Mouse (Mus musculus): ENCODE data around the gene Egfl8.

The Egfl8 gene

DNA sequence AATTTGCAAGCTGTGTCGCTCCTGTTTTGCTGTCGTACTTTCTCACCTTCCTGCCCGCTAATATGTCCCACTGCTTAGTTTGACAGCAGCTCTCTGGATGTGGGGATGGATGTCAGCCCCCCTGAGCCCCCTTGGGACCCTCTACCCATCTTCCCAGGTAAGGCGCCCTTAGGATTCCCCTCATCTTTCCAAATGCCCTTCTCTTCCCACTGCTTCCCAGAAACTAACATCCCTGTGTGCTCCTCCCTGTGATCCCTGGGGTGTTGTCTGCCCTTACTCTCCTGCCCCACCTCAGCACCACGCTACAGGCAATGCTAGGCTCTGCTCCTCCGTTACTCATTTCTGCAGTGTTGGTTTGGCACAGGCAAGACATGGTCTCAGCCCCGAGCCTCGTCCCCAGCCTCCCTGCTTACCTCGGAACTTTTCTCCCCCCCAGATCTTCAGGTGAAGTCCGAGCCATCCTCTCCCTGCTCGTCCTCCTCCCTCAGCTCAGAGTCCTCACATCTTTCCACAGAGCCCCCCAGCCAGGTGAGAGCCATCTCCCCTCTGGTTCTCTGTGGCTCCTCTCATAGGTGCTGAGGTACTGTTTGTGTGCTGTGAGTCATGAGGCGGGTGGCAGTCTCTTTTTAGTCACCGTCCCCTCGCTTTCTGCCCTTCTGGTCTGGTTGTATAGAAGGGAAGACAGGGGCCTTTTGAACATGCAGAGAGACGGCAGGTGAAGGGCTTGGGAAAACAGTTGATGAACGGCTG lies 32.5 kb upstream of the Egfl8 start:
- DNase-seq (ENCODE audit: low spot score), result no peak

DNA sequence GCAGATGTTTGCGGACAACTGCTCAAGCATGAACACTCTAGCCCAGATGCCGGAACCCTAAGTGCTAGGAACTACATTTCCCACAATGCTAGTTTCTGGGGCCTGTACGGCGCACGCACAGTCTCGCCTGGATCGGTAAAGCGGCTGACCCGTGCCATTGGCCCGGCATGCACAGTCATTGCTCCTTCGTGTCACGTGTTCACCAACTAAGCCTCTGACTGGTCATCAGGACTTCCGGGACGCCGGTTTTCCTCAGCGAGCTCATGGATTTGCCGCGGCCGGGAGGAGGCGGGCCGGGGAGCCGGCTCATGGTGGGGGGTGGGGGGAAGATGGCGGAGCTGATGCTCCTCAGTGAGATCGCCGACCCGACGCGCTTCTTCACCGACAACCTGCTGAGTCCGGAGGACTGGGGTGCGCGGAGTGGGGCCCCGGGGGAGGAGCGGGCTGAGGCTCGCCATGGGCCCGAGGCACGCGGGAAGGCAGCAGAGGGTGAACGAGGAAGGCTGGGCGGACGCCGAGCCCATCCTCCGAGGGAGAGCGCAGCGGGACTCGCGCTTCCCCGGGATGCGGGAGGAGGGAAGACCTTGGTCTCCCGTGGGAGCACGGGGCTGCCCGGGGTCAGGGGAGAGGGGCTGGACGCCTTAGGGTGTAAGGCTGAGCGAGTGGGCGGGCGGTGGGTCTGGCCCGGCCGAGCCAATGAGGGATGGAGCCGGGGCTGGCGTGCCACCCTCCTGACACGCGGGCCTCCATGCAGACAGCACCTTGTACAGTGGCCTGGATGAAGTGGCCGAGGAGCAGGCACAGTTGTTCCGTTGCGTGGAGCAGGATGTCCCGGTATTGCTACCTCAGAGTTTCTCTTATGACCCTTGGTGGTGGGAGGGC lies 31.4 kb upstream of the Egfl8 start, which contains the start of gene Atf6b:
Atf6b (plus strand) TSS at position 241 of the 882 bp plus-strand sequence.
- DNase-seq (ENCODE audit: low spot score), result peak; percentile 98

- no peak for DNase-seq (ENCODE audit: low spot score)
Measured at GRCm38 (mm10) chr17:34645831-34646511, 30.2 kb upstream of the Egfl8 start.

GRCm38 (mm10) chr17:34645256-34645829 lies 29.6 kb upstream of the Egfl8 start:
- DNase-seq (ENCODE audit: low spot score), result no peak

GRCm38 (mm10) chr17:34644608-34645007 lies 28.8 kb upstream of the Egfl8 start, which contains the start of gene Fkbpl:
TSS of gene Fkbpl (plus strand) at chr17:34644764.
- DNase-seq (ENCODE audit: low spot score), result peak; percentile 95

- DNase-seq (ENCODE audit: low spot score), result no peak
Measured at GRCm38 (mm10) chr17:34643944-34644343, 28.2 kb upstream of the Egfl8 start.

GRCm38 (mm10) chr17:34643379-34643778 lies 27.6 kb upstream of the Egfl8 start:
- DNase-seq (ENCODE audit: low spot score), result no peak

GRCm38 (mm10) chr17:34641945-34642344 lies 26.2 kb upstream of the Egfl8 start:
- DNase-seq (ENCODE audit: low spot score), result no peak

GRCm38 (mm10) chr17:34640778-34641601 lies 25.2 kb upstream of the Egfl8 start:
- no peak for DNase-seq (ENCODE audit: low spot score)

DNA sequence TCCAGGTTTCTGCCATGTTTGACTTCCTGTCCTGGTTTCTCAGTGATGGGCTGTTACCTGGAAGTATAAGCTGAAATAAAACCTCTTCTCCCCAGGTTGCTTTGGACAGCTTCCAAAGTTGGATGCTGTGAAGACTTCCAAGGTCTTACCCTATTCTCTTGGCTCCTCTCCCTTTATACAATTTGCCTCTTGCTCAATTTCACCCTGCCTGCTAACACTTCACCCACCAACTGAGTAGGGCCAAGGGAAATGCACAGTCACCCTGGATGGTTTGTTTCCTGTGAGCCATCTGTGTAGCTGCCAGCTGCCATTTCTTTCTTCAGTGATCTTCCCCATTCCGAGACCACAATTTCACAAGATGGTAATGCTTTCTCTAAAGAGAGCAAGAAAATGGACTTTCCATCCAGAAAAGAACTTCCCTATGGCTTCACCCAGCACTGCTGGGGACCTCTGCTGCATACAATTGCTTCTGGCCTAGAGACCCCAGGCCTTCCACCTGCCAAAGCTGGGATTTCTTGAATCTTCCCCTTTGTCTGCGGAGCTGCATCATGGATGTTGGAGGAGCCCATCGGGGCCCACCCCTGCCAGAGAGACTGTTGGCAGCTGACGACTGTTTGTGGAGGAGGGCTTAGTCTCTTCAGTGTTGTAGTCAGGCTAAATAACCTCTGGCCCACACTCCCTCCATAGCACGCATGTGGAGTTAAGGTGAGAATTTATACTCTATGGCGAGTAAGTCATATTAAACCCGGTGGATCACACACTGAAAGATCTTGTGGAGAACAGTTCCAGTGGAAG lies 23.9 kb upstream of the Egfl8 start:
- DNase-seq (ENCODE audit: low spot score), result no peak

- DNase-seq (ENCODE audit: low spot score), result no peak
Measured at GRCm38 (mm10) chr17:34637459-34637858, 21.7 kb upstream of the Egfl8 start.

DNA sequence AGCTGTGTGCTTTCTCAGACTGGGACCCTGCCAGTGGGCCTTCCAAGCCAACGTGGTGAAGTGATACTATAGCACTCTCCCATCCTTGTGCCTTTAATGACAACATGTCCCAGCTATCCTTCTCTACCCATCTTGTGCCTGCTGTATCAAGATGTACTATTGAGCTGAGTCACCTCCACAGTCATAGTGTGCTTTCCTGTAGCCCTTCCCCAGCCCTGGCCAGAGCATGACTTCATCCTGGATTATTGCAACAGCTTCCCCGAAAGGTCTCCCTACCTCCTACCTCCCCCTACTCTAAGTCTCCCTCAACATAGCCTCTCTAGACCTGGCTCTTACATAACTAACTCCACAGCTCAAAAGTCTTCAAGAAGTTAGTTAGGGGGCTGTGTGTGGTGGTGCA lies 19.9 kb upstream of the Egfl8 start:
- DNase-seq (ENCODE audit: low spot score), result no peak

DNA sequence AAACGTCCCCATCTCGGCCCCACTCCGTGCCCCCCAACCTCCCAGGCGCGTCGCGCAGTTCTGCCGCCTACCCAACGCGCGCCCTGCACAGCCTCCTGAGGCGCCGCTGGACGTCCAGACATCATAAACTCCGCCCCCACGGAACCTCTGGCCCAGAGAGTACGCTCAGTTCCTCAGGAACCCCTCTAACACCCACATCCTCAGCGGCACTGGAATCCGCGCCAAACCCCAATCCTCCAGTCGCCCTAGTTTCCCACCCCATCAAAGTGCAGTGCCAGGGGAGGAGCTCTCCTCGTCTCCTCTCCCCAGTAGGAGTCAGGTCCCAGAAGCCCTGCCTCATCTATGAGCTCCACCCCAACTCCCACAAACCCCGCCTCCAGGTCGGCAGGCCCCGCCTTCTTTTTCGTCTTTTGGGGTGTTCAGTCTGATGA lies 16.5 kb upstream of the Egfl8 start:
- peak; percentile 86 for DNase-seq (ENCODE audit: low spot score)

DNA sequence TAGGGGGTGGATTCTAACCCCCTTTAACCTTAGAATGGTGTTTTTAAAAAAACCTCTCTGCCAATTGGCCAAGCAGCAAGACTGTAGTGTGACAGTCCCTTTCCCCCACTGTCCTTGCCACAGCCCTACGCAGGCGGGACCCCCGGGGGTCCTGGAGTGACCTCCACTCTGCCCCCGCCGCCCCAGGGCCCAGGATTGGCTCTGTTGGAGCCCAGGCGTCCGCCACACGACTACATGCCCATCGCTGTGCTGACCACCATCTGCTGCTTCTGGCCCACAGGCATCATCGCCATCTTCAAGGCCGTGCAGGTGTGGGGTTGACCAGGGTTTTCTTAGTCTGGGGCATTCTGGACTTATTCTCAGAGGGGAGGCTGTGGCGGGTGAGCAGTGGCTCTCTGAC lies 15.9 kb upstream of the Egfl8 start:
- DNase-seq (ENCODE audit: low spot score), result no peak

DNA sequence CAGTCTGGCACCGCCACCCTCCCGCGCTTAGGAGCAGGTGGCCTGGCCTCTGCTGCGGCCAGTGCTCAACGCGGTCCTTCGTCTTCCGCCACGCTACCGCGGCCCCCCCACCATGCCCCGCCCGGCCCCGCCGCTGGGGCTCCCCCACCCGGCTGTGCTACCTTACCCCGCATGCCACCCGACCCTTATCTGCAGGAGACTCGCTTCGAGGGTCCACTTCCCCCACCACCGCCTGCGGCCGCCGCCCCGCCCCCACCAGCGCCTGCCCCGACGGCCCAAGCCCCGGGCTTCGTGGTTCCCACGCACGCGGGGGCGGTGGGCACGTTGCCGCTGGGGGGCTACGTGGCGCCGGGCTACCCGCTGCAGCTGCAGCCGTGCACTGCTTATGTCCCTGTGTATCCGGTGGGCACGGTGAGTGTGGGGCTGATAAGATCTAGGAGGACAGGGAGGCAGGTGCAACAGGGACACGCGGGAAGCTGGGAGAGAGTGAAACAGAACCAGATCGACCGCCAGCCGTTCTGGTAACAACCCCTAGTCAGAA lies 15.1 kb upstream of the Egfl8 start:
- no peak for DNase-seq (ENCODE audit: low spot score)

DNA sequence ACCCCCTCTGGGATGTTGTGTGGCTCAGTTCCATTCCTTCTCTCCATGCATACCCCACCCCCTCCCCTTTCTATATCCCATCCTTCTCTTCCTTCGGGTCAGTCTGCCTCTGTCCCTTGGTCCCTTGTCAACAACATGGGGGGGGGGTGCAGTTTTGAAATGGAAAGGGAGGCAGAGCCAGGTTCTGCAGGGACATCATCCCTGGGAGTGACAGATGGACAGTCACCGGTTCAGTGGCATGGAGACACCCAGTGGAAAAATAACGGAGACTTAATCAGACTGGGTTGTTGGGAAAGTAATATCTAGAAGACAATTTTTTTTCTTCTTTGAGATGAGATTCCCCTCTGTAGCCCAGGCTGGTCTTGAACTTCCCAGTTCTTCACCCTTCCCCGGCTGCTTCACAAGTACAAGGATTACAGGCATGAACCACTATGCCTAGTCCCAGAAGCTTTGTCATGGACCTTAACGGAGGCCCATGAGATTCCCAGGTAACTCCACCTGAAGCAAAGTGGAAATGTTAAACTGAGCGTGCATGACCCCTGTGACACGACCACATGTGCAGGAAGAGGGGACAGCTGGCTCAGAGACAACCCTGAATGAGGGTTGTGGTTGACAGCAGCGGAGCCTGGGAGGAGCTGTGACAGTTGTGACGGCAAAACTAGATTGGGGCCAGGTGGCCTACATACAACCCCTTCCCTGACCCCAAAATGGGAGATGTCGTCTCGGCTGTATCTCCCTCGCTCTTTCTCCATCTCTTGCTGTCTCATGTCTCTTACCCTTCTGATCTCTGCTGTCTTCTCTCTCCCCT lies 14.2 kb upstream of the Egfl8 start:
- no peak for DNase-seq (ENCODE audit: low spot score)

GRCm38 (mm10) chr17:34629221-34629751 lies 13.5 kb upstream of the Egfl8 start, which contains the start of gene Prrt1:
TSS of gene Prrt1 (plus strand) at chr17:34629533.
- DNase-seq (ENCODE audit: low spot score), result no peak

GRCm38 (mm10) chr17:34628644-34628967 lies 12.8 kb upstream of the Egfl8 start:
- no peak for DNase-seq (ENCODE audit: low spot score)
